Mouse (Mus musculus): Measurements from ENCODE around the gene Wdr61.
A peak's percentile ranks its signal among the peaks of the same experiment; 100 is the strongest.

Gene Wdr61

DNA sequence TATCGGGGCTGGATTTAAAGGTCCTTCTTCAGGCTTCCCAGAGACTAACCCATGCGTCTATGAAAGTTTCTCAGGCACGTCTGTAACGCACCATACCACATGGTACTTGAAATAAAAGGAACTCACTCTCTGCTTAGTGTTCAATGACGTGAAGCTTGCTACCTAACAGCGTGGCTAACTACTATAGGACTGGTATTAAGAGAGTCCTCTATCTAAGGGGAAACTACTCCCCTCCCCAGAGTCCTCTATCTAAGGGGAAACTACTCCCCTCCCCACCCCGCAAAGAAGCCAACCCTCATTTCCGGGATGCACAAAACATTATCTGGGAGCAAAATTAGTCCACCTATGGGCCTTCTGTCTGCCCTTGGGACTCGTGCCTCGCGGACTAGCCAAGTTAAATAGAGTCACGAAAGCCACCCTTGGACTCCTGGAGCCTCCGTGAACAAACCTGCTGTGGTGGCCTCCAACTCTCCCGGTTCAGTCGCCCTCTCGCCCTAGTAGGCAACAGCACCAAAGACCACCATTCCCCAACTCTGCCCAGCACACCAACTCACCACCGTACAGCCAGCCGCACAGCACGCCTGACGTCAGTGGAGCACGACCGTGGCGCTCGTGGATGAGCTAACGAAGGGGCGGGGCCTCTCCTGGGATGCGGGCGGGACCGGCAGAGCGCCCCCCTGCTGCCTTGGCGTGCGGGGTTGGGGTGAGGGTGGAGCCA lies at the start of gene Wdr61:
Gene Wdr61 (minus strand): TSS at position 599 of the 718 bp plus-strand sequence.
- DNase-seq (ENCODE audit: low spot score): peak; percentile 95

- DNase-seq (ENCODE audit: low spot score): no peak
Measured at GRCm38 (mm10) chr9:54784003-54784402, 49.7 kb upstream of the Wdr61 start.

DNA sequence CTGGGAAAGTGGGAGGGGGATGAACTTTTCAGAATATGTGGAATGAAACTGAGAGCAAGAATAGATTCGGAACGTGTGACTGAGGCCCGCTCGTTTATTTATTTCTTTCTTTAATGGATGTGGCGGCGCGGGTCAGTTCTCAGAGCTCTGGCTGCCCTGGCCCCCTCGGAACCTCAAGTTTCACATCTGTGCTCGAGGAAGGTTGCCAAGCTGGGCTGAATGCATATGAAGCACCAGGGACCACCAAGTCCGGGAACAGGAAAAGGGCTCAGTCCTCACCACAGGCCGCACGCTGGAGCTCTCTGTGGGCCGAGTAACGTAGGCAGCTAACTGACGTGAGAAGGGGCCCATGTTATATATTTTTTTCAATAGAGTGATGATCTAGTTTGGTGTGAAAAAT lies 48.2 kb upstream of the Wdr61 start:
- no peak for DNase-seq (ENCODE audit: low spot score)

- no peak for DNase-seq (ENCODE audit: low spot score)
Measured at GRCm38 (mm10) chr9:54779280-54779679, 45.0 kb upstream of the Wdr61 start.

- no peak for DNase-seq (ENCODE audit: low spot score)
Measured at GRCm38 (mm10) chr9:54776451-54776982, 42.2 kb upstream of the Wdr61 start.

GRCm38 (mm10) chr9:54770140-54770780 lies 35.9 kb upstream of the Wdr61 start:
- DNase-seq (ENCODE audit: low spot score): no peak

GRCm38 (mm10) chr9:54765336-54766085 lies 31.2 kb upstream of the Wdr61 start:
- no peak for DNase-seq (ENCODE audit: low spot score)

DNA sequence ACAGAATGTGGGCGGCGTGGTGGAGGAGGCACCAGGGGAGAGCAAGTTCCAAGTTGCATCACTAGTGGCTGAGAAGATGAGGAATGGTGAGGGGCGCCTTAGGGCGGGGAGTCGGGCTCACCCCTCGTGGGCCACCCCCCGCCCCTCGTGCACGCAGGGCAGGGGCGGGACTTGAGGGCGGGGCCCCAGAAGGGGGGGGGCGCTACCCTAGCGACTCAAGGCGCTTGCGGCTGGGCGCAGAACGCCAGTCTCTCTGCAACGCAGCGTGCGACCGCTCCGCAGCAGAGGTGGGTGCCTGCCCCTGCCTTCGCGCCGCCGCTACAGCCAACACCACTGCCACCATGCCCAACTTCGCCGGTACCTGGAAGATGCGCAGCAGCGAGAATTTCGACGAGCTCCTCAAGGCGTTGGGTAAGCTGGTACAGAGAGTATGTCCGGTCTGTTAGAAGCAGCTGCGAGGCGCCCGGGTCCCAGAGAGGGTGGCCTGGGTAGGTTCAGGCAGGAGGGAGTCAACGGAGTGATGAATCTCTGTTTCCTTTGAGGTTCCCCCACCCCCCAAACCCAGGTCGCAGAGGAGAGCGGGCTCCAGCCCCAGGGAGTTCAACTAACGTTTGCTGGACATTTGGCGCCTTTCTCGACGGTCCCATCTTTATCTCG lies 30.4 kb upstream of the Wdr61 start, which contains the start of gene Crabp1:
Gene Crabp1 (plus strand): TSS at position 188 of the 657 bp plus-strand sequence.
- no peak for DNase-seq (ENCODE audit: low spot score)

DNA sequence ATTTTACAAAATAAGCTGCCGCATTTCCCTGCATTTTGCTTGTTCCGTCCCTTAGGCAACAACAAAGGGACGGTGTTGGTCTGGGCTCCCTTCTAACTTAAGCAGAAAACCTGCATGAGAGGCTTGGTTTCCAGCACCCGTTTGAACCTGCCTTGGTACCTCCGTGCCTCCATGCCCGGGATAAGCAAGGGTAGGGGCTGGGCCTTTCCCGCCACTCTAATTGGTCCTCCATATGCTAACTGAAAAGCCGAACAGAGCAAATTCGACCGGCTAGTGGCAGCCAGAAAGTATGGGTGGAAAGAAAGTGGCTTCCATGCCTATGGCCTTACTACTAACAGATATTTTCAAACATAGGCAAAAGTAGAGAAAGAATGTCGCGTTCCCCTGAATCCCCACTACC lies 29.8 kb upstream of the Wdr61 start:
- DNase-seq (ENCODE audit: low spot score): no peak

GRCm38 (mm10) chr9:54759592-54759991 lies 25.3 kb upstream of the Wdr61 start:
- no peak for DNase-seq (ENCODE audit: low spot score)

GRCm38 (mm10) chr9:54752944-54753295 lies 18.6 kb upstream of the Wdr61 start:
- DNase-seq (ENCODE audit: low spot score): no peak

DNA sequence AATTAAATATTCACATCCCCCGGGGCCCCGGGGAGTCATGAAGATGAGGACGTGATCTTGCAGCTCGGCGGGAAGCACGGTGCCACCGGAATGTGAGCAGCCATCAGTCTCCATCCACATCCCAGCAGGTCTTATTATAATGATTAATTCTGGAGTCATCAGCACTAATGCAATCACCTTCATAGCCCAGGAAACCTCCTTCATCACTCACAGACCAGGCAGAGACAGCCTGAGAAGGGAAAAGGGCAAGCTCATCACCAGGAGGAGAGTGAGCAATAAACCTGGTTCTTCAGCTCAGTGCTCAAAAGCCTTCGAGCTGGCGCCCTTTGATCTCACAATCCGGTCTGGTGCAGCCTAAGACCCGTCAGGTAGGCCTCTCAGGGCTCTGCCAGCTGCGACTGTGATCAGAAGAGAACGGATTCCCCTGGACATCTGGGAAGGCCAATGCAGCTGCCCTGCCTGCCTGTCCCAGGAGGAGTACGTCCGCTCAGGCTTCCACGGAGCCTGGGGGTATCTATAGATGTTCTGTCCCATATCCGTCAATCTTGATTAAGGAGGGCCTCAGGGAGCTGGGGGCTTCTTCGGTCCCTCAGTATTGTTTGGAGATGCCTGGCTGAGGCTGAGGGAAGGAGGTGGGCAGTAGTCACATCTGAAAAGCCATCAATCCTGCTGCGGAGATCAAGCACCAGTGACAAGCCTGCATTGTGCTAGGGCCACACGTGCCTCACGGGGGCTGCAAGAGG lies 18.1 kb upstream of the Wdr61 start:
- no peak for DNase-seq (ENCODE audit: low spot score)

DNA sequence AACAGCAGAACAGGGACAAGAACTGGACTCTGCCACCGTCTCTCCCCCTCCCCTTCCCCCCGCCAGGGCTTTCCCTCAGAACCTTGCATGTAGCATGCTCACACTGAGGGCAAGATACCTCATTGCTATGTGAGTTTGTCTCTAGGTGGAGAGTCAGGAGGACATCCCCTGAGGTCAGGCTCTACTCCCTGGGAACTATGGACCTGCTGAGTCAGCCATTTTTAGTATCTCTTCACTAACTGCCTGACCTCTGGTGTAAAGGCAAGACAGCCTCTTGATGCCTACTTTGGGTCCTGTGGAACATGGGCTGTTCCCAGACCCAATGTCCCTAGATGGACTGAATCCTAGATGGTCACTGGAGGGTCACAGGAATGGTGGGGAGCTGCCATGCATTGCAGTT lies 17.4 kb upstream of the Wdr61 start:
- no peak for DNase-seq (ENCODE audit: low spot score)

- DNase-seq (ENCODE audit: low spot score): no peak
Measured at GRCm38 (mm10) chr9:54750215-54750981, 16.1 kb upstream of the Wdr61 start.

DNA sequence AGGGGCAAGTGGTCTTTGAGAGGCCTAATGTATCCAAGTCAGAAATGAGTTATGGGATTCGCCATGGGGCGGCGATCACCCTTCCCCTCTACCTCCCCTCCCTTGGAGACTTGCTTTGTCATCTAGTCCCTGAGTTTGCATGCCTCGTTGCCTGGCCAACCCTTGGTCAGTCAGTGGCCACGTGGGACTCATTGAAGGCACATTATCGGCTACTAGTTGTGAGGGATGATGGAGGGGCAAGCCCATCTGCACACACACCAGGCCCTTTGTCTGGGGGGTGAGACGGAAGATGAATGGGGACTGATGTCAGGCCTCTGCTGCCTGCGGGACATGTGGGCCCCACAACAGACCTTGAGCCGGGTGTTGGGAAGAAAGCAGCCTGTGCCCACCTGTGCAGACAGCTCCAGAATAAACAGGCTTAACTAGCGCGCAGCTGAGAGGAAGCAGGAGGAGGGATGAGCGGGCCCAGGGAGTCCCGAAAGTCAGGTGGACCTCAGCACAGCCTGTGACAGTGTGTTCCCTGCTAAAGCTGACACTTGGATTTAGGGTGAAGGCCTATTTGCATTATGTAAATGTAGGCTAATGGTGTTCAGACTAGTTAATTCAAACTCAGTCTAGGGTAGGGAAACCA lies 11.5 kb upstream of the Wdr61 start:
- DNase-seq (ENCODE audit: low spot score): no peak

- no peak for DNase-seq (ENCODE audit: low spot score)
Measured at GRCm38 (mm10) chr9:54743891-54744290, 9.6 kb upstream of the Wdr61 start.

- DNase-seq (ENCODE audit: low spot score): no peak
Measured at GRCm38 (mm10) chr9:54738376-54738775, 4.1 kb upstream of the Wdr61 start.

GRCm38 (mm10) chr9:54736284-54736701 lies 2.0 kb upstream of the Wdr61 start:
- no peak for DNase-seq (ENCODE audit: low spot score)

DNA sequence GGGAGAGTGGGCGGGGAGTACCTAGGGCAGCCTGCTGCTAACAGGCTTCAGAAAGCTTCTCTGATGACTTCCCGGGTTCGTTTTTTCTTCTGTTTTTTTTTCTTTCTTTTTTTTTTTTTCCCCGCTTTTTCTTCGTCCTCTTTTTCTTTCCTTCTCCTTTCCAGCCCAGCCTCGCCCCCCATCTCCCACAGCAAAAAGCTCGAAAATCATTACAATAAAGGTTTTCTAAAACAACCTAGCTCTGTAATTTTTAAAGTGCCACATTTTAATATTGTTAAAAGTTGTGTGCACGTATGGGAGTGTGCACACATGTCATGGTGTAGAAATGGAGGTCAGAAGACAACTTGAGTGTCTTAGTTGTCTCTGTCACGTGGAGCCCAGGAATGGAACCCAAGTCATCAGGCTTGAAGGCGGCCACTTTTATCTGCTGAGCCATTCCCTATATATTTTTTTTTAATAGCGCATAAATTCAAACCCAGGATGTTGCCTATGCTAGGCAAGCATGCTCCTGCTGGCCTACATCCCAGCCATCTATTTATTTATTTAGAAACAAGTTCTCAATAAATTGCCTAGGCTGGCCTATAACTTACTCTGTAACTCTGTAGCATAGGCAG lies 427 bp upstream of the Wdr61 start:
- no peak for DNase-seq (ENCODE audit: low spot score)

DNA sequence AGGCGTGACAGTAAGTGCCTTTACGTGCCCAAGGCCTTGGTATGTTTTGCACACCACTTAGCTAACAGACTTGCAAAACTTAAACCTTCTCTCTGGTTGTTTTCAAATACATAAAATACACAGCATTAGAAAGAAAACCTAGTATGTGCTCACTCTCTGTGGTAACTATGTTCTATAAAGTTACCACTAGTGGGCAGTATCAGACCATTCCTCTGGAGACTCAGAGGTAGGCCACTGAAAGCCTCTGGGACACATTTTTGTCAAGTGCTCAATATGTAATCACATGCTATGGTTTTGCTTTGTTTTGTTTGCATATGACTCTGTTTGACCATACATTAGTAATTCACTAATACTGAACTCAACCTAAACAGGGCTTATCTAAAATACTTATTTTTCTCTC lies 2.2 kb downstream of the Wdr61 start:
- no peak for DNase-seq (ENCODE audit: low spot score)
